Mouse (Mus musculus) heart, adult 11 months (tissue): Measurements from ENCODE around the gene Ccnd1.
"Not testable (repeated sequence)": the region's sequence is repeated elsewhere in the genome, so short reads cannot be mapped to it uniquely, and the experiment has no call there.

ENCODE experiments used
- DNase-seq: peaks from one replicate; pipeline ENCODE4 v3.0.0; 2022

Ccnd1 gene

GRCm38 (mm10) chr7:144906708-144907397 is 32.9 kb downstream of the Ccnd1 start:
- DNase-seq = no peak

DNA sequence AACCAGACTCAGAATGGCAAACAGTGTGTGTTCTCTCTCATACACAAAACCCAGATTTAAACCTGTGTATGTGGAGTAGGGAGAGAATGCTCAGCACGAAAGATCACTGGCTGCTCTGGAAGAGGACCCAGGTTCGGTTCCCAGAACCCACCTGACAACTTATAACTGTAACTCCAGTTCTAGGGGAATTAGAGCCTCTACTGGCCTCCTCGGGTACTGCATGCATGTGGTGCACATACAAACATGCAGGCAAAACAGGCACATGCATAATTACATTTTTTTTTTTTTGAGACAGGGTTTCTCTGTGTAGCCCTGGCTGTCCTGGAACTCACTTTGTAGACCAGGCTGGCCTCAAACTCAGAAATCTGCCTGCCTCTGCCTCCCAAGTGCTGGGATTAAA is 34.2 kb downstream of the Ccnd1 start:
- not testable (repeated sequence) for DNase-seq

DNA sequence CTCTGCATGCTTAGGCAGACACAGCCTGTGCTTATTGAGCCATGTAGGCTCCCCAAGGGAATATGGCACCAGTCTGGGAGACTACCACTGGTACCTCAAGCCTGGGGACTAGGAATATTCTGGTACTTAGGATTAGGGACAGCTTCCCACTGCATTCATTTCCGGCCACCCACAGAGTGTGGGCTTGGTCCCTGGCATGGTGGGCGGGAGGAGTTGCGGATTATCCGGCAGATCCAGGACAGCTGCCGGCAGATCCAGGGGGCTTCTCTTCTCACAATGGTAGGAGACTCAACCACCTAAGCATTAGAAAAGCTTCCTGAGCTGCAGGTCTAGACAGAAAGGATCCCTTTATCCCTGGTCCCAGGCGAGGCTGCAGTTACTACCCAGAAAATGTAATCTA is 41.2 kb downstream of the Ccnd1 start:
- DNase-seq = no peak

- DNase-seq = peak; percentile 91
Measured at GRCm38 (mm10) chr7:144896294-144897218, 43.2 kb downstream of the Ccnd1 start, which contains the start of gene Fgf15. TSS of gene Fgf15 (plus strand) at chr7:144896531.

DNA sequence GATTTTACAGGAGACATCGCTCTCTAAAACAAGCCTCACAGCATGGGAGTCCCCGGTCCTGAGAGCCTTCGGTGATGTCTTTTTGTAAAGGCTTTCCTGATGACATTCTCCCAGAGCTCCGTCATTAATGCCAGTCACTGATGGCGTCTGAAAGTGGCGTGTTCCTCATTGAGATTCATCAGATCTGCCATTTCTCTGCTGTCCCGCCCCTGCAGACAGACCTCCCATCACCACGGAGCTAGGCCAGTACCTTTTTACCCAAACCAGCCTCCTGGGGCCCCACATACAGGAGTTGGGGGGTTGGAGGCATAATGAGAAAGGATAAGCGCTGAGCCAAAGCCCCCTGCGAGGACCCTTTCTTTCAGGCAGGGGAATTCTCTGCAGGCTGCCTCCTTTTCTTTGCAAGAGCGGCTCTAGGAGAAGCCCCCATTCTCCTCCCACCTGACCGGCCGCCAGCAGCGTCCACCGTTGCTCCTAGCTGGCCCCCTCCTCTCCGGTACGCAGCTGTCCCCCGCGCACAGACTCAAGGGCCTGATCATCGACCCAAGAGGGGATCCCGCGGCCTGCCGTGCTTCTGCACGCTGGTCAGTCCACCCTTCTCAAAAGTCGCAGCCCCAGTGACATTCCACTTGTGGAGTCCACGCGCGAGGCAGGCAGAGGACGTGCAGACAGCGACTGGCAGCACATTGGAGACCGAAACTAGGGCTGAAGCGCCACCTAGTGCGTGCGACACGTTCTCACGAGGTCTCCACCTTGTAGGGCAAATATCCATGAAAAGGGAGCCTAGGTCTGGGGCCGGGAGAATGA is 44.2 kb downstream of the Ccnd1 start:
- peak; percentile 95 for DNase-seq

DNA sequence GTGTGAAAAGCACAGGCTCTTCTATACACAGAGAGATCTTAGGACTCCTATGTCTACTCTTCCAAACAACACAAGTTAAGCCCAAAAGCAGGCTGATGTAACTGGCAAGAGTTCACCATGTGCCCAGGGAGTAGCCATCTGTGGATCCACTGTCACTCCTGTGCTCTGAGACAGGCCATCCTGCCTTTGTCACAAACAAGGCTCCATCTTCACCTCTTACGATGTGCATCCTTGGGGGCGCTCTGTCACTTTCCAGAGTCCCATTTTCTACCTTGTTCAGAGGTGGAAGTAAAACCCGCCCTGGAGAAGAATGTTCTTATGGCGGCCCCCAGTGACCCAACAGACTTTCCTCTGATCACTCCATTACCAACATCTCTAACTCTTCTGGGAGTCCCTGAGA is 45.0 kb downstream of the Ccnd1 start:
- no peak for DNase-seq

GRCm38 (mm10) chr7:144894191-144894590 is 45.5 kb downstream of the Ccnd1 start:
- DNase-seq = no peak

- no peak for DNase-seq
Measured at GRCm38 (mm10) chr7:144892322-144892721, 47.4 kb downstream of the Ccnd1 start.

GRCm38 (mm10) chr7:144891863-144892262 is 47.9 kb downstream of the Ccnd1 start:
- DNase-seq = no peak

DNA sequence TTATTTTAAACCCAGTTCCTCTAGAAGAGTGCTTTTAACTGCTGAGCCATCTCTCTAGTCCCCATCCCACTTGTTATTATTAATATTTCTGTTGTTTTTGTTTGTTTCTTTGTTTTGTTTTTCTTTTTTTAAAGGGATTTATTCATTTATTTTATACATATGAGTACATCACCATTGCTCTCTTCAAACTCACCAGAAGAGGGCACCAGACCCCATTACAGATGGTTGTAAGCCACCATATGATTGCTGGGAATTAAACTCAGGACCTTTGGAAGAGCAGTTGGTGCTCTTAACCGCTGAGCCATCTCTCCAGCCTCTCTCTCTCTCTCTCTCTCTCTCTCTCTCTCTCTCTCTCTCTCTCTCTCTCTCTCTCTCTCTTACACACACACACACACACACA is 49.1 kb downstream of the Ccnd1 start:
- DNase-seq = not testable (repeated sequence)

GRCm38 (mm10) chr7:144888564-144889299 is 51.0 kb downstream of the Ccnd1 start:
- DNase-seq = no peak

DNA sequence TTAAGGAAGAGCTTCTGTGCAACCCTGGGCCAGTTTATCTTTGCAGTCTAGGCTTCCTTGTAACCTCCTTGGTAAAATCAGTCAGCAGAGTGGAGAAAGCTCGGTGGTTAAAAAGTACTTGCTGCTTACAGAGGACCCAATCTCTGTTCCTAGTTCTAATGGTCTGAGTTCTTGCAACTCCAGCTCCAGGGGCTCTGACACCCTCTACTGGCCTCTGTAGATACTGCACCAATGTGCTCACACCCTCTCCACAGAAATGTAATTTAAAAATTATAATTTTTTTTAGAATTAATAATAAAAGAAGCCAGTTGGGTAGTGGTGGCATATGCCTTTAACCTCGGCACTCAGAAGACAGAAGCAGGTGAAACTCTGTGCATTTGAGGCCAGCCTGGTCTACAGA is 52.1 kb downstream of the Ccnd1 start:
- no peak for DNase-seq

DNA sequence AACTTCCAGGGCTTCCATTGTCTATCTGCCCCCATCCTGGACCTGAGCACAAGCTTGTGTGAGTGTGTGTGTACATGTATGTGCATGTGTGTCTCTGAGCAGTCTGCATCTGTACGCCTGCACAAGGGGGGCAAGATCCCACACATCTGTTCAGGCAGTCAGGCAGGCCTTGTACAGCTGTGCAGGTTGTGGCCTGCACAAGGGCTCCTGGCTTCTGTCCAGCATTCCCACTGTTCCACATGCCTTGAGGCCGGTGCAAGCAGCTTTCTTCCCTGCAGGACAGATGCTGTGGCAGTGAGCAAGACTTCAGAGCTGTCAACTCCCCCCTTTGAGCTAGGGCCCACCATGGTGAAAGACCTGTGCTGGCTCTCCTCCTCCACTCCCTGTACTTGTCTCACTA is 56.6 kb downstream of the Ccnd1 start:
- no peak for DNase-seq
